Comparison of ENCODE assay signal across 8 mouse cellular contexts in genomic region chr19:38930788-38931565, GRCm38 (mm10). TPM values are rescaled to one million over a fixed set of nuclear protein-coding genes. Genes with fewer than 3 reads are reported as not detected.
DNase-seq lines count a peak whose midpoint lies in the region; ATAC-seq and TF ChIP-seq lines count a peak whose summit lies in the region.

Gene Hells (plus strand): TSS chr19:38930915.

- H3K4me3 ChIP-seq in embryonic facial prominence, embryonic 11.5 days (ENCODE audit: low read depth, low read length), result peak within 1 kb of the TSS; percentile 89
- H3K4me3 ChIP-seq in limb, embryonic 11.5 days (ENCODE audit: low read depth, low read length), result peak within 1 kb of the TSS; percentile 74
- peak within 1 kb of the TSS; percentile 83 for H3K4me3 ChIP-seq in midbrain, embryonic 13.5 days (replicated peaks)
- H3K4me3 ChIP-seq in small intestine, adult 2 months (ENCODE audit: low read depth, low read length), result peak within 1 kb of the TSS; percentile 77

- H3K27ac ChIP-seq in embryonic facial prominence, embryonic 11.5 days (replicated peaks; ENCODE audit: low read depth, low read length), result peak within 1 kb of the TSS; percentile 85
- H3K27ac ChIP-seq in limb, embryonic 11.5 days (replicated peaks; ENCODE audit: low read depth, low read length), result peak within 1 kb of the TSS; percentile 81
- H3K27ac ChIP-seq in midbrain, embryonic 13.5 days, result peak within 1 kb of the TSS; percentile 53; the same call in 1 of the 2 replicates
- H3K27ac ChIP-seq in small intestine, adult 2 months (ENCODE audit: insufficient read depth, low read depth, low read length), result no peak within 1 kb of the TSS

- H3K36me3 ChIP-seq in embryonic facial prominence, embryonic 11.5 days (replicated peaks; ENCODE audit: control insufficient read depth, insufficient read depth, low read depth, low read length), result no peaks in the 10 kb centered on the region; the same call in none of the 2 replicates
- no peaks in the 10 kb centered on the region for H3K36me3 ChIP-seq in limb, embryonic 11.5 days (ENCODE audit: control insufficient read depth, insufficient read depth, low read length)
- H3K36me3 ChIP-seq in midbrain, embryonic 13.5 days, result no peaks in the 10 kb centered on the region
- H3K36me3 ChIP-seq in small intestine, adult 2 months (ENCODE audit: control insufficient read depth, insufficient read depth, low read length), result peaks cover 2% of the 10 kb centered on the region; the same call in 1 of the 2 replicates

- peak; percentile 89 for ATAC-seq in embryonic facial prominence, embryonic 11.5 days (replicated peaks; ENCODE audit: insufficient number of reproducible peaks, low FRiP score, low TSS enrichment, low read depth)
- ATAC-seq in limb, embryonic 11.5 days (ENCODE audit: insufficient number of reproducible peaks, low FRiP score, low TSS enrichment, low read depth), result peak; percentile 88
- ATAC-seq in midbrain, embryonic 13.5 days, result peak; percentile 95

- DNase-seq in 3134 (ENCODE audit: extremely low read depth, insufficient read length, low spot score), result peak; percentile 92
- DNase-seq in adrenal gland, postnatal 25 days, result peak; percentile 90
- DNase-seq in embryonic facial prominence, embryonic 11.5 days (ENCODE audit: low spot score), result peak; percentile 96
- DNase-seq in heart, adult 18-20 months, result peak; percentile 83 to 89
- DNase-seq in kidney, adult 18-20 months, result peak; percentile 80
- peak; percentile 96 for DNase-seq in limb, embryonic 11.5 days (ENCODE audit: low spot score)

- H3K4me2 ChIP-seq in embryonic facial prominence, embryonic 11.5 days (ENCODE audit: low read depth, low read length), result peak within 1 kb of the TSS; percentile 74
- H3K4me2 ChIP-seq in limb, embryonic 11.5 days (ENCODE audit: low read depth, severe bottlenecking), result peak within 1 kb of the TSS; percentile 76
- H3K4me2 ChIP-seq in midbrain, embryonic 13.5 days (replicated peaks), result peak within 1 kb of the TSS; percentile 97

- no peak for TF ChIP-seq CTCF in small intestine, adult 2 months (IDR thresholded peaks at IDR 0.05; ENCODE audit: extremely low read depth, insufficient read length, insufficient replicate concordance, low read depth, low read length)

- H3K27me3 ChIP-seq in embryonic facial prominence, embryonic 11.5 days (ENCODE audit: control insufficient read depth, insufficient read depth, low read length), result no peaks in the 10 kb centered on the region
- no peaks in the 10 kb centered on the region for H3K27me3 ChIP-seq in limb, embryonic 11.5 days (ENCODE audit: control insufficient read depth, insufficient read depth, low read length)
- H3K27me3 ChIP-seq in midbrain, embryonic 13.5 days, result no peaks in the 10 kb centered on the region
- no peaks in the 10 kb centered on the region for H3K27me3 ChIP-seq in small intestine, adult 2 months (ENCODE audit: control insufficient read depth, insufficient read depth, low read length)

- under 1% methylated on average over 76 of the region's 76 CpGs for WGBS in embryonic facial prominence, embryonic 11.5 days
- WGBS in limb, embryonic 11.5 days, result under 1% methylated on average over 73 of the region's 76 CpGs
- under 1% methylated on average over 76 of the region's 76 CpGs for WGBS in midbrain, embryonic 13.5 days
- under 1% methylated on average over 76 of the region's 76 CpGs for WGBS in small intestine, adult 2 months

- no peaks in the 10 kb centered on the region for H3K9me3 ChIP-seq in embryonic facial prominence, embryonic 11.5 days (replicated peaks; ENCODE audit: control insufficient read depth, low read length)
- no peaks in the 10 kb centered on the region for H3K9me3 ChIP-seq in limb, embryonic 11.5 days (ENCODE audit: control insufficient read depth, low read length)
- H3K9me3 ChIP-seq in midbrain, embryonic 13.5 days, result no peaks in the 10 kb centered on the region

- H3K9ac ChIP-seq in embryonic facial prominence, embryonic 11.5 days (replicated peaks; ENCODE audit: low read length), result peak within 1 kb of the TSS; percentile 96
- H3K9ac ChIP-seq in limb, embryonic 11.5 days (ENCODE audit: low read length), result peak within 1 kb of the TSS; percentile 93
- peak within 1 kb of the TSS; percentile 85 for H3K9ac ChIP-seq in midbrain, embryonic 13.5 days (replicated peaks)

- peaks cover 3% of the 10 kb centered on the region; the same call in 1 of the 2 replicates for H3K4me1 ChIP-seq in embryonic facial prominence, embryonic 11.5 days (ENCODE audit: control insufficient read depth, insufficient read depth, low read length)
- H3K4me1 ChIP-seq in limb, embryonic 11.5 days (ENCODE audit: control insufficient read depth, insufficient read depth, low read length), result peaks cover 4% of the 10 kb centered on the region; the same call in 1 of the 2 replicates
- peaks cover 13% of the 10 kb centered on the region for H3K4me1 ChIP-seq in midbrain, embryonic 13.5 days (replicated peaks)
- H3K4me1 ChIP-seq in small intestine, adult 2 months (ENCODE audit: control insufficient read depth, insufficient read depth, insufficient read length, low read length), result no peaks in the 10 kb centered on the region; the same call in 1 of the 2 replicates

- peak; percentile 21; the same call in 1 of the 2 replicates for TF ChIP-seq POLR2A in small intestine, adult 2 months (IDR thresholded peaks at IDR 0.05; ENCODE audit: low read depth, low read length)

RNA-seq across cellular contexts. Expression of gene Hells, which starts in this region (rescaled TPM):
- 9.9 and 15.0 TPM in 2 replicates for total RNA-seq in adrenal gland, postnatal 25 days (2021)
- polyA plus RNA-seq in embryonic facial prominence, embryonic 11.5 days (2014; fragmentation: Nextera tagmentation; extraction: Ambion mirVana), result 78.2 and 97.2 TPM in 2 replicates
- total RNA-seq in heart, adult 18-20 months (2021), result 1 to 10 TPM in 1 of 2 experiments, under 1 TPM in 1; 0.97 to 1.5 TPM
- 93.2 and 111 TPM in 2 replicates for polyA plus RNA-seq in limb, embryonic 11.5 days (2014; fragmentation: Nextera tagmentation; extraction: Ambion mirVana)
- 18.4 and 22.6 TPM in 2 replicates for polyA plus RNA-seq in midbrain, embryonic 13.5 days (2015; fragmentation: Nextera tagmentation; extraction: Ambion mirVana)
- polyA plus RNA-seq in small intestine, adult 2 months (2012; rRNA removed), result 0.18 and 0.82 TPM in 2 replicates

Comparison
In these comparisons a context has a peak if more than half of its experiments do, and no peak if none do; other contexts are left out.
1. RNA of gene Hells (polyA plus RNA-seq): 78.2 to 97.2 TPM in embryonic facial prominence, embryonic 11.5 days, 93.2 to 111 TPM in limb, embryonic 11.5 days and 18.4 to 22.6 TPM in midbrain, embryonic 13.5 days; 0.18 to 0.82 TPM in small intestine, adult 2 months; every median in the first group is over 10 times any median in the second.
2. Peak in every context shown above with its lines, with median percentiles within 50 percentile points of each other: DNase-seq, ATAC-seq, H3K4me2 ChIP-seq, H3K4me3 ChIP-seq and H3K9ac ChIP-seq.